Mouse (Mus musculus): ENCODE results near the gene Trim68. TPM values are rescaled to one million over a fixed set of nuclear protein-coding genes. Genes with fewer than 3 reads are reported as not detected.
"Not testable (repeated sequence)": the region's sequence is repeated elsewhere in the genome, so short reads cannot be mapped to it uniquely, and the experiment has no call there.

The Trim68 gene
- 1 to 10 TPM; 3.8 to 4.5 TPM for total RNA-seq (2021)
- long read RNA-seq, experiment 1, transcript Trim68-201 (7 exons, 2,388 nt) = major isoform, 10 of 11 reads
- long read RNA-seq, experiment 1, partial matches to known transcripts = 0 of 11 reads
- long read RNA-seq, experiment 1, other reads (novel, unspliced or antisense) = 0 of 11 reads
- long read RNA-seq, experiment 2, transcript Trim68-201 (7 exons, 2,388 nt) = major isoform, 6 of 7 reads
- long read RNA-seq, experiment 2, partial matches to known transcripts = 0 of 7 reads
- long read RNA-seq, experiment 2, other reads (novel, unspliced or antisense) = 1 of 7 reads

DNA sequence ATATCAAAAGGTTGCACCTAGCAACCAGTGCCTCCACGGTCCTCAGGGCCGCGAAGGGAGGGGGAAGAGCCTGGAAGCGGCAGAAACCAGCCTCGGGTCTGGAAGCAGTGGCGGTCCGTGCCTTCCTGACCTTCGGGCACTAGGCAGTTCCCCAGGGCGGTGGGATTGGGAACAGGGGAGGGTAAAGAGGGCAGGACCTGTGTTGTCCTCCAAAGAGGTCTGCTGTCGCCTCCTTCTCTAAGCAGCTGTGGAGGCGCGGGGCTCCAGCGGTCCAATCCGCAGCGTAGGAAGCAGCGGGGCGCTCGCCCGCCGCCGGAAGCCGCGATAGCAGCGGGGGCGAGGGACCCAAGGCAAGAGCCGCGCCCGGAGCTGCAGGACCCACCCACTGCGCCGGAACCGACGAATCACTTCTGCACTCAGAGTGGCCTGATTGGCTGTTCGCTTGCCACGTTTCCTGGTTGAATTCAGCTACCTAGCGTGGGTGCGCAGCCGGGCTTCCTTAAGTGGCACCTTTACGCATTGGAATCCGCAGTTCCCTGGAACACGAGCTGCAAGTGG is at the start of gene Trim68:
Trim68 (minus strand) TSS at position 384 of the 558 bp plus-strand sequence.
- peak; percentile 90 for DNase-seq (ENCODE audit: low spot score)

DNA sequence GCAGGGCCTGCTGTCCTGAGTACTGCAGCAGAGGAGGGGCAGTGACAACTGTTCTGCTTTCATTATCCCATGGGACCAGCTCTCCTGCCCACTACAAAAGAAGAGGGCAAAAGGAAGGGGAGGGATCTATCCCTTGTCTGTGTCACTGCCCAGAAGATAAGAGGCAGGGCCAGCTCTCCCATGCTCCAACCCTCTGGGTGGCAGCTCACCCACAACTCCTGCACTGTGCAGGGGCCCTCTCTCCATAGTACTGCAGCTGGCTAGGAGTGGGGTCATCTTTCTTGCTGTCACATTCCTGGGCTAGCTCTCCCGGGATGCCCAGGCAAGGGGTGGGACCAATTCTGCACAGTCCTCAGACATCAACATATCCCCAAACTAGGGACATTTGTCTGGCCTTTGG is 46.7 kb upstream of the Trim68 start:
- no peak for DNase-seq (ENCODE audit: low spot score)

DNA sequence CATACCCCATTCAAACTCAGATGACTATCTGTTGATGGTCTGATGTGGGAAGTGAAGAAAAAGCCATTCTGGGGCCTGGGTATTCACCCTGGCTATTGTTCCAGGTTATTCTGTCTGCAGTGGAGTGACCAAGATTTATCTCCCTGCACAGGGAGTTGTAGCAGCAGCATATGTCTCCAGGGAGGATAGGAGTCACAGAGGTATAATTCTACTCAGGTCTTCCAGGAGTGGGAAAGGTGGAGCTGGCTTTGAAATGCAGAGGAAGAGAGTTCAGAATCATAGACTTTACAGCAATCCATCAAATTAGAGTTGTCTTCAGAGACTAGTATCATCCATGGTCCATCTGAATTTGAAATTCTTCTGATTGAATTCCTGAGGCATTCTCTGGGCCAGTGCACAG is 40.3 kb upstream of the Trim68 start, which contains the start of gene Olfr559:
Olfr559 (minus strand) TSS at position 101 of the 400 bp plus-strand sequence.
- DNase-seq (ENCODE audit: low spot score) = no peak

DNA sequence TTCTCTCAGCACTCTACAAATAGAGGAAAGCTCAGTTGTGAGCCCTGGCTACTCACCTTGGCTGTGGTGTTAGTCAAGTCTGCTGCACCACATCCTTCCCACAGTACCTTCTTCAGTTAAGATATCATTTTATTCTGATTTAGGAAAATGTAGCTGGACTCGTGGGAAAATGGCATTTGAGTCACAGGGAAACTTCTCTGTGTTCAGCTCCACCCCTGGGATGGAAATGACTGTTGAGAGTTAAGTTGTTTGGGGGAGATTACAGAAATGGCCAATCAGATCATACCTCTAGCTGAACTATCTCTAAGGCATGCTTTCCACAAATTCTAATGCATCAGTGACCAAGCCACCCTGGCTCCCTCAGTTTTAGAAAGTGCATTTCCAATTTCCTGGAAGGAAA is 31.8 kb upstream of the Trim68 start, which contains the start of gene Olfr33:
Olfr33 (minus strand) TSS at position 101 of the 400 bp plus-strand sequence.
- DNase-seq (ENCODE audit: low spot score) = no peak

DNA sequence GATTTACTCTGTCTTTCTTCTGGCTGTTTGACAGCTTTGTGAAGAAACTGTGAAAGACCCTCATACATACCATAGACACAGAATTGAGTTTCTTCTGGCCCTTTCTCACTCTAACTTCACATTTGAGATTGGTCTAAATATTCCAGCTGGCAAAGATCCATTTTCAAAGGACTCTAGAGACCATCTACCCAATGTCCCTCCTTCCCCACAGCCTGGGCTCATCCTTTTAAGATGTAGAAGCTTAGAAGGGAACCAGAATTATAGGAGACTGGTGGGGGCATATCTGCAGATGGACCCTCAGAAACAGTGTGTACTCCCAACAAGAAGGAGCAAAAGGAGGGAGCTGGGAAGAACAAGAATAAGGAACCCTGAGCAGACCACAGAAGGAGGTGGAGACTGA is 14.8 kb upstream of the Trim68 start, which contains the start of gene Olfr558:
Olfr558 (plus strand) TSS at position 301 of the 400 bp plus-strand sequence.
- no peak for DNase-seq (ENCODE audit: low spot score)

DNA sequence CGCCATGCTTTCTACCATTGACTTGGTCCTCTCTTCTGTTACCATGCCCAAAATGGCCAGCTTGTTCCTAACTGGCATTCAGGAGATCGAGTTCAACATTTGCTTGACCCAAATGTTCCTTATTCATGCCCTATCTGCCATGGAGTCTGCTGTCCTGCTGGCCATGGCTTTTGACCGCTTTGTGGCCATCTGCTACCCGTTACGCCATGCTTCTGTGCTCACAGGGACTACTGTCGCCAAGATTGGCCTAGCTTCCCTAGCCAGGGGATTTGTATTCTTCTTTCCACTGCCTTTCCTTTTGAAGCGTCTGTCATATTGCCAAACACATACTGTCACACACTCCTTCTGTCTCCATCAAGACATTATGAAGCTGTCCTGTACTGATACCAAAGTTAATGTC is 11.3 kb upstream of the Trim68 start:
- DNase-seq (ENCODE audit: low spot score) = no peak

DNA sequence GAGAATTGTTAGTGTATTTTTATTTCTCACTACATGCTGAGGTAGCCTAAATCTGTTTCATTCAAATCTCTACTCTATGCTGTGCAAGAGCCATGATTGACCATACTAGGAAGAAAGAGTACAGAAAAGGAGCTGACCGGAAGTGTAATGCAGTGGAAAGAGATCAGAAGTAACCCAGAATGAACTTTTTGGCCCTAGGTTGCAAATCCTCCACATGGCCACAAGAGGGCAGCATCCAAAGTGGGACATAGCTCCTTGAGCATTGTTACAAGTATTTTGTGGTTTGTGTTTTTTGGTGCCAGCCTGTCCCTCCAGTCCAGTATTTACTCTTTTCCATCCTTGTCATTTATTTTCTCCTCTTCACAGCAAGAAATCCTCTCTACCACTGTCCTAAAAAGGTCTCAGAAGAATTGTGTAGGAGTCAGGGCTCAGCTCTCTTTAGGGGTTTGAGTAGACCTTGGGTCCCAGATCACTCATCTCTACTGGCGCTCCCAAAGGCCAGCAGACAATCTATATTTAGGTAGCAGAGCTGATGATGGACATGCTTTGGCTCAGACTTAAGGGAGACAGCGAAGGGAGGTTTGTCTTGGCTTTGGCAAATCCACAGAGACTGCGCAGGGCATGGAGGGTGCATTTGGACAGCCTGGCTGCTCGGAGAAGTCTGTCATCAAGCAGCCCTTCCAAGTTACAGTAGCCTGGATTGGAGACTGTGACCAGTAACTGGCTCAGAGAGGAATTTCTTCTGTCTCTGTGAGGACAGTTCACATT is 8.4 kb upstream of the Trim68 start, which contains the start of gene Olfr557:
Olfr557 (plus strand) TSS at position 553 of the 768 bp plus-strand sequence.
- DNase-seq (ENCODE audit: low spot score) = peak; percentile 9

DNA sequence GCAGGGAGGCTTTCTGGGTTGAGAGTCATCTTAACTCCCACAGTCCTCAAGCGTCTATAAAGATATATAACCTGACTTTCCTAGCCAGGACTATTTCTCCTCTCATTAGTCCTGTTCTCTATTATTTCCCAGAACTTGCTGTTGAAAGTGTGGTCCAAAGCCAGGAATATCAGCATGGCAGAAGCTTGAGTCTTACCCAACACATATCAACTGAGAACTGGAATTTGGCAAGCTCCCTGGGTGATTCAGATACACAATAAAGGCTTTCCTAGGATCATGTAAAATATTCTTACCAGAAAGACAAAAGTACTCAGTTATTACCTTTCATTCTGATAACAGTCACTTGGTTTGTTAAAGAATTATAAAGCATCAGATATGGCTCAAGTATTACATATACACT is 5.2 kb downstream of the Trim68 start:
- no peak for DNase-seq (ENCODE audit: low spot score)

DNA sequence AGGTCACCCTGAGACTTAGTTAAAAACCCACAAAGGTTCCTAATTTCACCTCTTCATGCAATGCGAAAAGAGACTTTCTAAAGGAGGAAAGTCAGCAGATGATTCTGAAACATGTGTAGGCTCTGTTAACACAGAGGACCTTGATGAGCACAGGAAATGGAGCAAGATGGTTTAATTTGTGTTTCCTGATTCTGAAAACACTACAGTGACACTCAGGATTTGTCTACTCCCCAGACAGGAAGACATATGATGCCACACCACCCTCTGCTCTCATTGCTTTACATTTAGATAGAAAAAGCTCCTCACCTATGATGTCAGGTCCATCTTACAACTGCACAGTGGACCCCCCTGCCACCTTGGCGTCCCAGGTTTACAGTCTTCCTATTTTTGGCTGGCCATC is 10.9 kb downstream of the Trim68 start:
- DNase-seq (ENCODE audit: low spot score) = no peak

DNA sequence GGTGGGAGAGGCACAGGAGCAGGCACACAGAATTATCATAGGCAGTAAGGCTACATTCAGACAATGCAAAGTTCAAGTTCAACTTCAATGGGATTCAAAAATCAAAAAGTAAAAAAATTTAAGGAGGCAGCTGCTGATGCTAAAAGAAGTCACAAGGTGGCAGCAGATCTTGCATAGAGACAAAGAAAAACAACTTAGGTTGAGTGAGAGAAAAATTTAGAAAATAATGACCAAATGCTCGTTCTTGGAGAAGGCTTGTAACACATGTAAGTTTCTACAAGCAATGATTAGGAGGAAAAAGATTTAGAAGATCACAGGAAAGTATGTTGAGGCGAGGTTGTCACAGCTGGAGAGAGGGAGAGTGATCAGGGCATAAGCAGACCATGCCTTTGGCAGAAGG is 21.7 kb downstream of the Trim68 start:
- DNase-seq (ENCODE audit: low spot score) = no peak

DNA sequence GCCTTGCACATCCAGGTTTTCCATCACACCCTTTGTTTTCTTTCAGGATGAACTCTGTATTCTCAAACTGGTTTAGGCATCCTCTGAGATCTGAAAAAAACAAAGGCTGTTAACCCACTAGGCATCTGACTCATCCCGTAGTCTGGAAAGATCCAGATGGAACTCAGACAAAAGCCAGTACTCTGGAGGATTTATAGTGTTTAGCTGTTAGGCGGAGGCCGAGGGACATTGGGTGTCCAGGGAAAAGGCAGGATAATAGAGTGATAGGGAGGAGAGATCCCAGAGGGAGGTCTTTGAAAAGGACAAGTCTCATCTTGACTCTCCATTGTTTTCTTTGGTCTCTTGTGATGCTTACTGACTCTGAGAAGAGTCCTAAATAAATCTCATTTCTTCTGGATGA is 22.5 kb downstream of the Trim68 start, which contains the start of gene Olfr556:
Olfr556 (plus strand) TSS at position 301 of the 400 bp plus-strand sequence.
- no peak for DNase-seq (ENCODE audit: low spot score)

DNA sequence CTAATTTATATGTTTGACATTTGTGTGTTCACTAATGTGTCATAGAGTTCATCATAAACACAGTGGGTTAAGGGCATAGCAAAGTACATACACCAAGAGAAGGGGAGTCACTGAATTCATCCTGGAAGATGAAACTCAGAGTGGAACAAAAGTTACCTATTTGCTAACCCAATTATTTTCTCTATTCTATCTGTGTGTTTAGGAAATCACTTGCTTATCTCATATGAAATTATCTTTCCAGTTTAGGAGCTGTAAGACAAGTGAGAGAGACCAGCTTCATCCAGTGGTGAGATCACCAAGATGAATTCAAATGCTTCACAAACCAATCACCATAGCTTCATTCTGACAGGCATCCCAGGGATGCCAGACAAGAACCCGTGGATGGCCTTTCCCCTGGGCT is 28.6 kb downstream of the Trim68 start, which contains the start of gene Olfr555:
Olfr555 (plus strand) TSS at position 301 of the 400 bp plus-strand sequence.
- no peak for DNase-seq (ENCODE audit: low spot score)

DNA sequence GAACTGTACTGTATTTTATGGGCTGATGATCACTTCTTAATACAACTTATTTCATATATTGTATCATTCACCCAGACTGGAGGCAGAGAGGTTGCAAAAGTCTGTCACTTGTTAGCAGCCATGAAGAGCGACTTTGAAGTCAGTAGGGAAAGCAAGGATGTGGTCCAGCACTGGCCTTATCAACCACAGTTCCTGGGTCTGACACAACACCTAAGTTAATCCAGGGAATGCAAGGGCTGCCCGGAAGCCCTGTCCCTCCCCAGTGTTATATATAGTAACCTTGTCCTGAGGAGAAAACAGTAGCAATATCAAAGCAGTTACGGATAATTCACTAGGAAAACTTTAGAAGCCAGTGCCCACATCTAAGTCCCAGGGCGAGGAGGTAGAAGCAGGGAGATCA is 42.2 kb downstream of the Trim68 start:
- not testable (repeated sequence) for DNase-seq (ENCODE audit: low spot score)

DNA sequence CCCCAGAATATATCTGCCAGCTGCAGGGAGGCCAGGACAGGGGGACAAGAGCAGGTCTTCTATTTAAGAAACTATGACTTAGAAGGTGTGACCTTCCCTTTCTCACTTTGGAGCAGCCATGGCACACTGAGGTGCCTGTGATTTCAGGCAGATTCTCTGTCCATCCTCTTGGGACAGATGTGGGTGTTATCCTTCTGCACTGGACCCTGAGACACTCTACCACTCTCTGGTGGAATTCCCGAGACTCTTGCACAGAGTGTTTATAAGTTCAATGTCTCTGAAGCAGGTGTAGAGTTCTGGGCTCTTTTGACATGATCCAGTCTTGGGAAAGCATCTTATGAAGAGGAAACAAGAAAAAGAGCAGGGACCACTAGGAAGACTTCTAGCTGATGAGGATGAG is 49.0 kb downstream of the Trim68 start, which contains the start of gene Olfr554:
Olfr554 (plus strand) TSS at position 301 of the 400 bp plus-strand sequence.
- no peak for DNase-seq (ENCODE audit: low spot score)

DNA sequence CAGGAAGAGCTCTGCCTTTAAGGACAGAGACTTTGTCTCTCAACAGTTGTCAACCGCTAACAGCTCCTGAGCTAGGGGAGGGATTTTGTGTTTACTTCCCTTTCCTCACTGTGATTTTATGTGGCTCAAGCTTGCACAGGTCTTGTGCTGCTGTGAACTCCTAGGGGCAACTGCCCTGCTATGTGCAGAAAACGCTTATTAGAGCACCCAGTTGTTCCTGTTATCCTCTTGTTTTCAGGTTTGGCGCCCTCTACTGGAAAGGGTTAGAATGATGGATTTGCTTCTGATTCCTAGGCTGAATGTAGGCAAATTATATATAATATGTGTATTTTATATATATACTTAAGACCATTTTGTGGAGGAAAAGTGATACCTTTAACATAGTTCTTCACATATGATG is 50.5 kb downstream of the Trim68 start:
- peak; percentile 65 for DNase-seq (ENCODE audit: low spot score)

Other genes starting within 250 kb of the Trim68 start
- gene Rrm1, start 245.6 kb downstream of the Trim68 start, total RNA-seq (2021) = 10 to 100 TPM; 18.1 to 20.5 TPM
- not detected for gene Olfr543, start 205.6 kb downstream of the Trim68 start, total RNA-seq (2021)
- not detected for gene Olfr544, start 199.0 kb downstream of the Trim68 start, total RNA-seq (2021)
- gene Olfr545, start 187.8 kb downstream of the Trim68 start, total RNA-seq (2021) = not detected
- gene Olfr547, start 152.6 kb downstream of the Trim68 start, total RNA-seq (2021) = not detected
- gene Olfr548-ps1, start 146.4 kb downstream of the Trim68 start, total RNA-seq (2021) = not detected
- gene Olfr549, start 137.5 kb downstream of the Trim68 start, total RNA-seq (2021) = not detected
- gene Trim21, start 121.8 kb downstream of the Trim68 start, total RNA-seq (2021) = 1 to 10 TPM; 1.7 to 3.2 TPM
- under 1 TPM in 1 of 2 experiments, not detected in 1; 0.16 TPM for gene Olfr550, start 115.9 kb downstream of the Trim68 start, total RNA-seq (2021)
- not detected for gene Olfr551, start 95.4 kb downstream of the Trim68 start, total RNA-seq (2021)
- gene Olfr552, start 89.6 kb downstream of the Trim68 start, total RNA-seq (2021) = under 1 TPM; 0.09 to 0.17 TPM
- not detected for gene Olfr553, start 69.1 kb downstream of the Trim68 start, total RNA-seq (2021)
- not detected for gene Olfr554, start 48.9 kb downstream of the Trim68 start, total RNA-seq (2021)
- gene Olfr555, start 28.5 kb downstream of the Trim68 start, total RNA-seq (2021) = not detected
- not detected for gene Olfr556, start 22.4 kb downstream of the Trim68 start, total RNA-seq (2021)
- not detected for gene Olfr557, start 8.6 kb upstream of the Trim68 start, total RNA-seq (2021)
- gene Olfr558, start 14.9 kb upstream of the Trim68 start, total RNA-seq (2021) = 1 to 10 TPM in 1 of 2 experiments, under 1 TPM in 1; 0.91 to 1.3 TPM
- not detected for gene Olfr33, start 31.7 kb upstream of the Trim68 start, total RNA-seq (2021)
- gene Olfr559, start 40.2 kb upstream of the Trim68 start, total RNA-seq (2021) = not detected
- not detected for gene Olfr560, start 72.0 kb upstream of the Trim68 start, total RNA-seq (2021)
- gene Olfr78, start 72.1 kb upstream of the Trim68 start, total RNA-seq (2021) = under 1 TPM; 0.21 to 0.40 TPM
- gene Olfr561, start 83.9 kb upstream of the Trim68 start, total RNA-seq (2021) = not detected
- not detected for gene Olfr564, start 116.2 kb upstream of the Trim68 start, total RNA-seq (2021)
- not detected for gene Olfr566, start 171.4 kb upstream of the Trim68 start, total RNA-seq (2021)
- not detected for gene Olfr568, start 189.8 kb upstream of the Trim68 start, total RNA-seq (2021)
- not detected for gene Olfr569, start 203.6 kb upstream of the Trim68 start, total RNA-seq (2021)
- gene Olfr570, start 207.2 kb upstream of the Trim68 start, total RNA-seq (2021) = not detected
- not detected for gene Olfr571, start 230.2 kb upstream of the Trim68 start, total RNA-seq (2021)
- not detected for gene Olfr572, start 237.1 kb upstream of the Trim68 start, total RNA-seq (2021)